Mouse (Mus musculus) G1E (cell line): ENCODE measurements at regions not wholly inside any gene's neighbourhood (a gene's known extent, or its start where the extent isn't known, plus 50 kb on each side); places are given as distances from the start of the nearest gene placed in this dataset.
A peak's percentile ranks its signal among the peaks of the same experiment; 100 is the strongest.

Source experiments
- ATAC-seq: 2 replicates; pipeline ENCODE4 v1.8.0; 2016; ENCODE audit warnings: mild to moderate bottlenecking; ENCODE audit not compliant: insufficient number of reproducible peaks, poor library complexity, low FRiP score, severe bottlenecking; ENCODE audit errors: extremely low read depth
- DNase-seq: peaks from one replicate; pipeline ENCODE4 v3.0.0; 2012; ENCODE audit warnings: low spot score
- H3K27me3 ChIP-seq: 2 replicates; pipeline ENCODE4 v1.6.1; 2012; ENCODE audit warnings: mild to moderate bottlenecking, low read length, inconsistent platforms; ENCODE audit not compliant: insufficient read depth
- H3K36me3 ChIP-seq: replicated peaks from 2 replicates; pipeline ENCODE3; 2012; ENCODE audit warnings: mild to moderate bottlenecking, inconsistent platforms
- H3K4me1 ChIP-seq: 2 replicates; pipeline ENCODE4 v1.6.1; 2012; ENCODE audit warnings: low read depth, low read length, inconsistent platforms, mixed read lengths; ENCODE audit not compliant: insufficient read depth
- H3K4me3 ChIP-seq: 2 replicates; pipeline ENCODE4 v1.5.1; 2012; ENCODE audit warnings: low read depth, mild to moderate bottlenecking, inconsistent platforms, low read length, moderate library complexity, mixed read lengths
- H3K9me3 ChIP-seq: replicated peaks from 2 replicates; pipeline ENCODE4 v1.6.1; 2012; ENCODE audit warnings: inconsistent platforms
- CTCF ChIP-seq: IDR thresholded peaks from 2 replicates; pipeline ENCODE4 v1.5.1; 2012; ENCODE audit warnings: low read depth, low read length, inconsistent platforms, mixed read lengths
- GATA1 ChIP-seq: IDR thresholded peaks from 2 replicates; pipeline ENCODE4 v1.6.1; 2012; ENCODE audit warnings: borderline replicate concordance, low read length, inconsistent platforms, mixed read lengths
- GATA2 ChIP-seq: IDR thresholded peaks from 2 replicates; pipeline ENCODE4 v1.6.1; 2012; ENCODE audit warnings: low read depth, low read length, inconsistent platforms, borderline replicate concordance
- POLR2AphosphoS5 ChIP-seq: IDR thresholded peaks from 2 replicates; pipeline ENCODE4 v1.6.1; 2012; ENCODE audit warnings: low read depth, low read length, inconsistent platforms; ENCODE audit not compliant: insufficient replicate concordance
- TAL1 ChIP-seq: conservative IDR thresholded peaks from 2 replicates; pipeline ENCODE4 v1.6.1; 2012; ENCODE audit warnings: low read depth, low read length, inconsistent platforms, mixed read lengths

- Histone ChIP-seq H3K4me3 (no peak overlapping the region), H3K9me3 (peaks cover 3% of the 10 kb centered on the region; the same call in 1 of the 2 replicates), H3K36me3 (no peaks in the 10 kb centered on the region), H3K27me3 (peaks cover 2% of the 10 kb centered on the region; the same call in 1 of the 2 replicates), H3K4me1 (peaks cover 35% of the 10 kb centered on the region)
- TF ChIP-seq GATA1 (no peak), TAL1 (no peak), POLR2AphosphoS5 (no peak), CTCF (no peak), GATA2 (no peak)
- ATAC-seq (no peak), DNase-seq (no peak)
Observed at GRCm38 (mm10) chr10:42072131-42072530, 53.9 kb upstream of the Armc2 start.

- no peak overlapping the region for H3K4me3 ChIP-seq
- no peak for ATAC-seq
- H3K36me3 ChIP-seq: no peaks in the 10 kb centered on the region
- H3K4me1 ChIP-seq: peaks cover 35% of the 10 kb centered on the region
- DNase-seq: no peak
- H3K27me3 ChIP-seq: peaks cover 2% of the 10 kb centered on the region; the same call in 1 of the 2 replicates
- peaks cover 3% of the 10 kb centered on the region; the same call in 1 of the 2 replicates for H3K9me3 ChIP-seq
- TF ChIP-seq GATA1: no peak
- TF ChIP-seq TAL1: no peak
- TF ChIP-seq CTCF: no peak
- no peak for TF ChIP-seq GATA2
- no peak for TF ChIP-seq POLR2AphosphoS5
Observed at GRCm38 (mm10) chr10:42071404-42072024, 53.3 kb upstream of the Armc2 start.

DNA sequence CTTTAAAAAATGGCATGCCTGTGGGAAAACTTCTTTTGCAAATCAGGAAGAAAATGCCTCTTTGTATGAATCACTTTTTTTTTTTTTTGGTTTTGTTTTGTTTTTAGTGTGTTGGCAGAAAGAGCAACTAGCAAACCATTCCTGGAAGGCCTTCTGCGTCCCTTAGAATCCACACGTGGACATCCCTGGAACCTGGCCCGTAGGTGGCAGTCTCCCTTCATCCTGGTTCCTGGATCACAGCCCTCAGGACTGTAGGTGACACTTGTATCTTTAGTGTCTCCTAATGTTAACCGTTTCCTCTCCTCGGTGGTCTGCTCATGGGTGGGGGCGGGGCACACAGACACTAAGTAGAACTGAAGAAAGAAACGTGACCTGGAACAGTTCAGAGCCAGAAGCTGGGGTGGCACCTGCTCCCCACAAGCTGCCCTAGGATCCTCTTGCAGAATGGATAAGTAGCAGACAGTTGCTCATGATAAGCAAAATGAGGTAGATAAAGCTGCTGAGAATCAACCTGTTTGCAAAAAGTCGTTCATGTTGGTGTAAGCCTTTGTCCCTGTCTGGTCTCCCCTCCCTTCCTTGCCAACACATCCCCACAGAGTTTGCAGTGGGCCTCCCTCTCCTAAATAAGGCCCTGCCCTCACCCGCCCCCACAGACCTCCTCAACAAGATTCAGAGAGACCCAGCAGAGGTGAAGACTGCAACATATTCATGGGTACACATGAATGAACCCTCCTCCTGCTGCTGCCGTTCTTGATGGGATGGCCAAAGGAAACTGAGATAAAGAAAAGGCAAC is 52.6 kb upstream of the Armc2 start:
- Histone ChIP-seq H3K4me3 (no peak overlapping the region), H3K27me3 (peaks cover 2% of the 10 kb centered on the region; the same call in 1 of the 2 replicates), H3K9me3 (peaks cover 3% of the 10 kb centered on the region; the same call in 1 of the 2 replicates), H3K36me3 (no peaks in the 10 kb centered on the region), H3K4me1 (peaks cover 35% of the 10 kb centered on the region)
- TF ChIP-seq POLR2AphosphoS5: no peak
- 0 out of 2 replicates have a peak, but pooled peaks have one; percentile 12 for TF ChIP-seq TAL1
- ATAC-seq: peak; percentile 57
- peak; percentile 6 for DNase-seq

GRCm38 (mm10) chr10:42069751-42070150 is 51.5 kb upstream of the Armc2 start:
- no peak for ATAC-seq
- Histone ChIP-seq H3K9me3 (peaks cover 3% of the 10 kb centered on the region; the same call in 1 of the 2 replicates), H3K36me3 (no peaks in the 10 kb centered on the region), H3K4me3 (no peak overlapping the region), H3K27me3 (no peaks in the 10 kb centered on the region), H3K4me1 (peaks cover 35% of the 10 kb centered on the region)
- no peak for DNase-seq
- TF ChIP-seq GATA1 (no peak), TAL1 (no peak), POLR2AphosphoS5 (no peak), CTCF (no peak), GATA2 (no peak)

DNA sequence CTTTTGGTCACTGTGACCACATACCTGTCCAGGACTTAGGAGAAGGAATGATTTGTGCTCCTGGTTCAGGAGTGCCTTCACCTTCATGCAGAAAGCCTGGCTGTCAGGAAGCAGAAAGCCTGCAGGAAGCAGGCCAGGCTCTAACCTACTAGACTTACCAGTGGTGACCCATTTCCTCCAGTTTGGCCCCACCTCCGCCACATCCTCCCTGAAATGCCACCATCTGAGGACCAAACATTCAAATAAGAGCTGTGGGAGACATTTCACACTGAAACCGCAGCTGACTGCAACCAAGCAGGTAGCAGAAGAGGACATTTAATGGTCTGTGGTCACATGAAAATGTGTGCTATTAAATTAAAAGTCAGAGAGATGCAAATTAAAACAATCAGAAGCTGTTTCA is 50.3 kb upstream of the Armc2 start:
- TF ChIP-seq TAL1 (no peak), GATA1 (no peak), GATA2 (no peak), POLR2AphosphoS5 (no peak), CTCF (no peak)
- H3K4me3 ChIP-seq: no peak overlapping the region
- ATAC-seq (no peak), DNase-seq (no peak)
- H3K4me1 ChIP-seq: peaks cover 40% of the 10 kb centered on the region
- H3K36me3 ChIP-seq: no peaks in the 10 kb centered on the region
- H3K27me3 ChIP-seq: no peaks in the 10 kb centered on the region
- peaks cover 3% of the 10 kb centered on the region; the same call in 1 of the 2 replicates for H3K9me3 ChIP-seq
